Mouse (Mus musculus) embryonic fibroblast, embryonic 13.5 days (primary cell): ENCODE results near the gene Arid1b.

Experiments used
- CTCF ChIP-seq: IDR thresholded peaks from 2 replicates; pipeline ENCODE4 v1.5.1; 2011; ENCODE audit warnings: mild to moderate bottlenecking, control low read depth, low read length, moderate library complexity, borderline replicate concordance; ENCODE audit not compliant: insufficient read depth
- POLR2A ChIP-seq: IDR thresholded peaks from 2 replicates; pipeline ENCODE4 v1.6.1; 2011; ENCODE audit warnings: low read depth, mild to moderate bottlenecking, control low read depth, low read length, moderate library complexity

DNA sequence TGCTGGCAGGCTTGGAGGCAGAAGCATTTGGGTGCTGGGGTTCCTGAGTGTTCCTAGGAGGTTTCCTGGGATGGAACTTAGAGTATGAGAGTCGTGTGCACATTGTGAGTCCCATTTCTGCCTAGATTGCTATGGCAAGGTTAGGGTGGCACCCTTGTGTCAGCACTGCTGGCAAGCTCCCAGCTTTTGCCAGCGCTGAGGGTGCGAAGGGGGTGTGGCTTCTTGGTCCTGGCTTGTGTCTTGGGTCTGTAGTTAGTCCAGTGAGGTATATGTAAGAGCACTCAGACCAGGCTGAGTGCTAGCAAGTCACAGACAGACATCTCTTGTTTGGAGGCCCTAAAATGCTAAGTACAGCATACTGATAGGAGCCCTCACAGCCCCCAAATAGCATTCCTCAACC lies 270.7 kb downstream of the Arid1b start:
- no peak for TF ChIP-seq CTCF
- no peak for TF ChIP-seq POLR2A
